Mouse (Mus musculus): ENCODE data around the gene L3hypdh.

L3hypdh gene

DNA sequence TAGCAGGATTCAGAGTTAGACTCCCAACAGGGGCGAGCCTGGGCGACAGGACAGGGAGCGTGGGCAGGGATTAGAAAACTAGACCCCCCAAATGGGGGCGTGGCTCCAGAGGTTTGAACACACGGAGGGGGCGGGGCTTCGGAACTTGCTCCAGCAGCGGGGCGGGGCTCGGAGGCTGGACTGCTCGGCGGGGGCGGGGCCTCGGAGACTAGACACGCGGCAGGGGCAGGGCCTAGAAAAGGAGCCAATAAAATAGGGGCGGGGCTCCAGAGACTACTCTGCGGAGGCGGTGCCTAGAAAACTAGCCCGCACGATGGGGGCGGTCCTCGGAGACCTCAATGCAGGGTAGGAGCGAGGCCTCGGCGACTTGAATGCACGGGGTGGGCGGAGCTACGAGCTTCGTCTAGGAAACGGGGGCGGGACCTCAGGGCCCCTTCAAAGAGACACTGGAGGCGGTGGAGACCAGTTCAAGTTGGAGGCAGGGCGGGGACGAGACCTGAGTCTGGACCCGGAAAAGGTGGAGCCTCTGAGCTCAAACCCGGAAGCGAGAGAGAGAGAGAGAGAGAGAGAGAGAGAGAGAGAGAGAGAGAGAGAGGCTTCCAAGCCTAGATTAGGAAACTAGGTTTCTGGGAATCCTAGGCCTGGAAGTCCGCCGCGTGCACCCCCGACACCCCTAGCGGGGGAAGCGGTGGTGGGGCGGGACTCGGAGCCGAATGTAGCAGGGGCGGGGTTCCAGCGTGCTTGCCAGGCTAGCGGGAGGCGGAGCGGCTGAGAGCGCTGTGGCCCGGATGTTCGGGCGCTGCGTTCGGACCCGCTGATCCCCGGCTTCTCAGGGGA lies at the start of gene L3hypdh, which contains the start of gene Jkamp:
TSS of gene L3hypdh (minus strand) at position 111 of the 837 bp plus-strand sequence.
TSS of gene Jkamp (plus strand) at position 261 of the 837 bp plus-strand sequence.
- peak; percentile 100 for DNase-seq (ENCODE audit: low read depth)

DNA sequence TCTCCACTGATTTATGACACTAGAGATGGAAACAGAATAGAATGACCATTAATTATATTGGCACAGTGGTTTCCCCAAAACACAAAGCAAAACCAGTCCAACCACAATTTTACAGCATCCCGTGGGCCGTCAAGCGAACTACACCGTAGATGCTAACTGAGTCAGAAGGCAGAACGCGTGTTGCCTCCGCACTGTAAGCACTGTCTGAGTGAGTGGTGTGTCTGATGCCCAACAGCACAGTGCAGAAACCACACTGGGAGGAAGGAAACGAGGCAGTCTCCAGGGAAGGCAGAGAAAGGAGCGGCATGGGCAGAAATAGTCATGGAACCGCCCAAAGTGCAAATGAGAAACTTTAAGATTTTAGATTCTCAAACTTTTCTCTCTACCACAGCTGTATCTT lies 44.0 kb upstream of the L3hypdh start:
- no peak for DNase-seq (ENCODE audit: low read depth)

DNA sequence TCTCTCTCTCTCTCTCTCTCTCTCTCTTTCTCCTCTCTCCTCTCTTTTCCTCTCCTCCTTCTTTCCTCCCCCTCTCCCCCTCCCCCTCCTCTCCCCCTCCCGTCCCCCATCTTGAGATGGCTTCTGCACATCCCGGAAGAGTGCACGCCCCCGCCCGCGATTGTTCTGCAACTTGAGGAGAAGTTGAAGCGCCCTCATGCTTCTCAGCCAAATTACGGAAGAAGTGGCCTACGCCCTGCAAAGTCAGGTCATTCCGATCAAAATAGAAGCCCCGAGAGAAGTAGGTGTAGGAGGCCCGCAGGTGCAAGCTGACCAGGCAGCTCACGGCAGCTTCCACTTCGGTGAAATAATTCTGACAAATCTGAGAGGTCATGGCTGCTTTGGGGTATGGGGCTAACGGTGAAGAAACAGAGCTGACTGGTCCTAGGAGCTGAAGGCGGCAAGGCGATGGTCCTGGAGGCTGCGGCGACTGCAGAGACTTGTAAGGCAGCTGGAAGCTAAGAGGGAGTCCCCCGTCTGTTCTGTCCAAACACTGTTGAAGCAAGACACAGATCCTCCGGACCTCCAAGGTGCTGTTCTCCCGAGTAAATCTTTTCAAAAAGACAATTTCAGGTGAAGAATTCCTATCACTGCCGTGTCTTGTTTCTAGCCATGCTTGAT lies 30.6 kb upstream of the L3hypdh start:
- DNase-seq (ENCODE audit: low read depth): no peak

DNA sequence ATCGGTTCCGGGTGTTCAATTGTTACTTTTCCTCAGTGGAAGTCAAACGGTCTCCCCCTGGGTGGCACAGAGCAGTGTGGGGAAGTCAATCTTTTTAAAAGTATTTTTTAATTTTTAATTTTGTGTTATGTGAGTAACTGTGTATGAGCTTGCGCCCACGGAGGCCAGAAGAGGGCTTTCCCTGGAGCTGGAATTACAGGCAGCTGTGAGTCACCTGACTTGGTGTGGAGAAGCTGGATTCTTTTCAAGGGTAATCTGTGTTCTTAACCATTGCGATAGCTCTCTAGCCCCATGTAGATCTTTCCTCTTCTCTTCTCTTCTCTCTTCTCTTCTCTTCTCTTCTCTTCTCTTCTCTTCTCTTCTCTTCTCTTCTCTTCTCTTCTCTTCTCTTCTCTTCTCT lies 29.9 kb upstream of the L3hypdh start:
- no peak for DNase-seq (ENCODE audit: low read depth)

DNA sequence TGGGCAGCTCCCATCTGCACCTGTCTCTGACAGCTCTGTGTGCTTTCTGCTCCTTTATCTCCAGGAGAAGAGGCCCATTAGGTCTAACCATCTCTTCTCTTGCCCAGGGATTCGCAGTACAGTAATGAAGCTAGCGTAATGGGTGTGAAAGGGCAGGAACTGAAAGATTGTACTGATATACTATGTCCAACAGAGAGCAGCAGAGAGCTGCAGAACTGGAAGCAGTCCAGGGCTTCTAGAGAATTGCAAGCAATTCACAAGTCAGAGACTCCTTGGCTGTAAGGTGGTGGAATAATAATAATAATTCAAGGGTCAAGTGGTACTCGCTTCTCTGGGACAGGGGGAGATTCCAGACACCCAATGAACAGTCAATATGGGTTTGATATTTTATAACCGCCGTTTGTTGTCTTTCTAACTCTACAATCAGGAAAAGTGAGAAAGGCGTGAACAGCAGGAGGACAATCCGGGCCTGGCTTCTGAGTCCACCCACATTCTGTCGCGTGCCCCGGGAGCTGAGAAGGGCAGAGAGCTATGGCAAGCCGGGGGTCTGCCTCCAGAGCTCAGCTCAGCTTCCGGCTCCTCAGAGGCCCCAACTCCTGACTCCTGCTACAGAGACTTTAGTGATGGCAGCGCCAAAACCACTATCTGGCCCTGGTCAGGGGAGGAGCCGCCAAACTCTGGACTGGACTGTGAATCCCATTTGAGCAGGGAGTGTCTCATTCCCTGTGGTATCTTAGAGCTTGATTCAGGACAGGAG lies 19.5 kb upstream of the L3hypdh start:
- peak; percentile 77 for DNase-seq (ENCODE audit: low read depth)

DNA sequence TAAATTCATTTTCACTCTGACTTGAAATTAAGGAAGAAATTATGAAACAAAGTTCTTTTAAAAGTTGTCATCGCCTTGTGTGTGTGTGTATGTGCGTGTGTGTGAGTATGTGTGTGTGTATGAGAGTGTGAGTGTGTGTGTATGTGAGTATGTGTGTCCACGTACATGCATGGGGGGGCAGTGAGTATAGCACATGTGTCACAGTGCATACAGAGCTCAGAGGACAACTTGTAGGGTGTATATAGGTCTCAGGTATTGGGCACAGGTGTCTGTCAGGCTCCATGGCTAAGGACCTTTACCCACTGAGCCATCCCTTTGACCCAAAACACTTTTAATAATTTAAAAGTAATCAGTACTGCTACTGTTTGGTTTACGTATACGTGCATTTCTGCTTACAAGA lies 18.8 kb upstream of the L3hypdh start:
- no peak for DNase-seq (ENCODE audit: low read depth)

DNA sequence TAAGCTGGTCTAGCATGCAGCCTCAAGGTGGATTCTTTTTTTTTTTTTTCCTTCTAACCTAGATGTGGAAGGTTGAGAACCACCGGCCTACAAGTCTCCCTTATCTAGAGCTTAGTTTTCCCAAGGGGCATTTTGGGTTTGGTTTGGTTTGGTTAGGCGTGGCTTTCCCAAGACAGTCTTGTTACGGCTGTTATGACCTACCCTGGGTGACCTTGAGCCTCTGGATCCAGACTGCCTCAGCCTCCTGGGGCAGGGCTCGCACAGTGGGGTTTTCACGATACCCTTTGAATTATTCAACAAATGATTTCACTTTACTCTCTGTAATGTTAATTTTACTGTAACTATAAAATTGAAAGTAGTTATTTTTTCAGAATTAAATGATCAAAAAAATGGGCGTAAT lies 17.5 kb upstream of the L3hypdh start:
- no peak for DNase-seq (ENCODE audit: low read depth)

DNA sequence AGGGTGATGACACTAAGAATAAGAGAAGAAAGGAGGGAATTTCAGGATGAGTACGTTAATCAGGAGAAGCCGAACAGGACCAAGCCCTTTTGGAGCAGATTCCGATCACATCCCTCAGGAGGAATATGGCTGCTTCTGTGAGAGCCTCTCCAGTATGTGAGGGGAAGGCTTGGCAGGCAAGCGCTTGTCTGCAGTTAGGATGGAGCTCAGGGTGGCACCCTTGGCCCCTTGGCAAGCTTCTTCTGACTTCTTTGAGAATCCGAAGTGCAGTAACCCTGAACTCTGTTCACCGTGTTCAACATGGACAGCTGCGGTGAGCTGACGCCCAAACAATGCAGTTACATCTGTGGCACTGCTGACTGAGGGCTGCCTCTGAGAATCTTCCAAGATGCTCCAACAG lies 11.7 kb upstream of the L3hypdh start:
- DNase-seq (ENCODE audit: low read depth): no peak

DNA sequence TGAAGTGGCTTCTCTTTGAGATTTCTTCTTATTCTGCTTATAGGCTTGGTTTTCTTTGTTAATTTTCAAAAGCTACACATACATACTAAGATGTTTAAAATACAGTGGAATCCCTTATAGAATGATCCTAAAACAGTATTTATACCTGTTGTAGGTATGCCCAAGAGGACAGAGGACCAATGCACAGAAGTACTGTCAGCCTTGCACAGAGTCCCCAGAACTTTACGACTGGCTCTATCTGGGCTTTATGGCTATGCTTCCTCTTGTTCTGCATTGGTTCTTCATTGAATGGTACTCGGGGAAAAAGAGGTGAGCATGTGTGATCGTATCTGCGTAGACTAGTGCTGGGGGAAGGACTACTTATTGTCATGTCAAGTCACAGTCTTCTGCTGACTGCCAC lies 4.6 kb upstream of the L3hypdh start:
- no peak for DNase-seq (ENCODE audit: low read depth)

DNA sequence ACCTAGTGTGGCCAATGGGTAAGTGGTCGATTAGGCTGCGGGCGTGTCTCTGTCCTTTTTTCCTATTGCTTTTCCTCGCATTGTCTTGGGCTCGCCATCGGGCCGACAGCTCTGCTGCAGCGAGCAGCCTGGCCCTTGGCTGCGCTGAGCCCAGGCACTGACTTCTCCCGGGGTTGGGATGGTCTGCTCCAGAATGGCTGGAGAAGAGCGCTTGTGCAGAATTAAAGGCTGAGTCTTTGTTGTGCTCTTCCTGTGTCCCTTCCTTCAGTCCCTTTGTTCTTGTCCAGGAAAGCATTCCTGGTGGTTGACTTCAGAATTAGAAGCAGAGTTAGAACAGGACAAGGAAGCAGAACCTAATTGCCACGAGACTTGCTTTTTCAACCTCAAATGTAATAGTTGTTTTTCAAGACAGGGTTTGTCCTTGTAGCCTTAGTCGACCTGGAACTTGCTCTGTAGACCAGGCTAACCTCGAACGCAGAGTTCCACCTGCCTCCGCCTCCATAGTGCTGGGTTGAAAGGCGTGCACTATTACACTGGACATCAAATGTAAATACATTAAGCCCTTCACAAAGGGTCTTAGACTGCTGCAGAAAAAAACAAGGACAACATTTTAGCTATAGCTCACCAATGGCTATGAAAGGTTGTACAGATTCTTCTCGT lies 1.1 kb upstream of the L3hypdh start:
- DNase-seq (ENCODE audit: low read depth): no peak

DNA sequence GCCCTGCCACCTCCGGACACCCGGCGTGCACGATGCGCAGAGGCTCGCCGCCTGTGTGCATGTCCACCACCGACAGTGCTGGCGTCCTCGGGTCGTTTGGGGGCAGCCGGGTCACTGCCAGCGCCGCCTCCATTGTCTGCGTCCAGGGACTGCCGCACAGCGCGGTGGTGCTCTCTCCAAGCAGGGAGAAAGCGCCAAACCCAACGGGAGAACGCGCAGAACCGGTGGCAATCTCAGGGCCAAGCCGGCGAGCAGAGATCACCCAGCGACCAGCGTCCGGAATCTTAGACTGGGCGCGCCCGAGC lies 263 bp downstream of the L3hypdh start:
- DNase-seq (ENCODE audit: low read depth): no peak

DNA sequence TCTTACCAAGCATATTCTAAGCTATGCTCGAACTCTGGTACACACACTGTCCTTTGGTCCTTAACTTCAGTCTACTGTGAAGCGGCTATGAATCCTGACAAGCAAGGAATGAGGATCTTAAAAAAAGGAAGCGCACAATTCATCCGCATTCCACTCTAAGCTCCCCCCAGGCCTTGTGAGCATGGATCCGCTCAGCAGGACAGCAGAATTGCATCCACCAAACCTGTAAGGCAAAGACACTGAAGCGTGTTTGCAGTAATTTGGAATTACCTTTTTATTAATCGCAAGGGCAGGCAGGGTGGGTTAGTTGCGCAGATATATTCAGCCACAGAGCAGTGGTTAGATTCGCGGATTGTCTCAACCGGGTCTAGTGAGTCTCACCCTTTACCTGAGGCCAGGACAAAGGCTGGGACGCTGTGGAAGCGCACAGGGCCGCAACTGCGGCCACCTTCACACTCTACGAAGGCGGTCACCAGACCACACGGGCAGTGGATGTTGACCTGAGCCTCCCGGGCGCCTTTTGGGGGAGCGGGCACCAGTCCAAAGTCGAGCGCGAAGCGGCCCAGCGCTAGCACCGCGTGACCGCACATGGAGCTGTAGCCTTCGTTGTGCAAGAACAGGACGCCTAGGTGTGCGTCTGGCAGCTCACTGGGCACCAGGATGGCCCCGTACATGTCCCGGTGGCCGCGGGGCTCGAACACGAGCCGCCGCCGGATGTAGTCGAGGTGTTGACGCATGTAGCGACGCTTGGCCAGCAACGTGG lies 797 bp downstream of the L3hypdh start:
- DNase-seq (ENCODE audit: low read depth): peak; percentile 19

DNA sequence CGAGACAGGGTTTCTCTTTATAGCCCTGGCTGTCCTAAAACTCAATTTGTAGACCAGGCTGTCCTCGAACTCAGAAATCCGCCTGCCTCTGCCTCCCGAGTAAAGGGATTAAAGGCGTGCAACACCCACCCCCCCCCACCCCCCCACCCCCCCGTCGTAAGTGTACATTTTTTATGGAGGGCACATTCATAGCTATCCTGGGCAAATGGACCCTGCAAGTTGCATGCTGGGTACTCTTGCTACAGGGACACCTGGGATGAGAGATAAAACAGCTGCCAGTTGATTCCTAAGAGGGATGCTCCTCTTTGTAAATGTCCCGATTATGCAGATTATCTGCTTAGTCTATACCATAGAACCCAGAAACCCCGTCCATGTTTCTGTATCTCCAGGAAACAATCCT lies 2.0 kb downstream of the L3hypdh start:
- no peak for DNase-seq (ENCODE audit: low read depth)

DNA sequence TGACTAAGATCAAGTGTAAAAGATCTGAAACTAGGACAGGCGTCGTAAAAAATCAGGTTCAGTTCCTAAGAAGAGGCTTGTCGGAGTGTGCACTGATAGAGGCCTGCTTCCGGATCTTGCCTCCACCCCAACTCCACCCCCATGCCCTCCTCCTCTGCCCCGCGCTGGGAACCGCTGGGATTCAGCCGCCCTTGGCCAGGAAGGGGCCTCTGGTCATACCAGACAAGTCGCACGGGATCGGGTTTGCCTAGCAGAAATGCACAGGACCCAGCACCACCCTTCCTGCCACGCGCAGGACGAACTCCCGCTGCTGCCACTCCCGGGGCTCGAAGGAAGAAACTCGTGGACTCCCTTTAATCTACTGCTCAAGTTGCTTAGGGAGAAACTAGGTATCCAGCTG lies 2.9 kb downstream of the L3hypdh start:
- DNase-seq (ENCODE audit: low read depth): no peak

DNA sequence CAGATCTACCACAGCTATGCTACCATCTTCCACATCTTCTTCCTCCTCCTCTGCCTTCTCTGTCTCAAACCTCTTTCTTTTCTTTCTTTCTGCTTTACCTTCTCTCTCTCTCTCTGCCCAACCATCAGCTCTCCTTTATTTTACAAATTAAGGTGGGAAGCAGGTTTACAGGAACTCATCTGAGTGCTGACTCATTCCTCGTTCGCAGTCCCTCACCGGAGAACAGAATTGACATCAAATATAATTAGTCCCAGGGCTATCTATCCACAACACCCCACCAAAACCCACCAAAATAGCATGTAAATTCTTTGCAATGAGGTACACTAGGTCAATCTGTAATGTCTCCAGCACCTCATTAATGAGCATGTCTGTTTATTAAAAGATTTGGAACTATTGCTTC lies 3.3 kb downstream of the L3hypdh start:
- DNase-seq (ENCODE audit: low read depth): no peak

DNA sequence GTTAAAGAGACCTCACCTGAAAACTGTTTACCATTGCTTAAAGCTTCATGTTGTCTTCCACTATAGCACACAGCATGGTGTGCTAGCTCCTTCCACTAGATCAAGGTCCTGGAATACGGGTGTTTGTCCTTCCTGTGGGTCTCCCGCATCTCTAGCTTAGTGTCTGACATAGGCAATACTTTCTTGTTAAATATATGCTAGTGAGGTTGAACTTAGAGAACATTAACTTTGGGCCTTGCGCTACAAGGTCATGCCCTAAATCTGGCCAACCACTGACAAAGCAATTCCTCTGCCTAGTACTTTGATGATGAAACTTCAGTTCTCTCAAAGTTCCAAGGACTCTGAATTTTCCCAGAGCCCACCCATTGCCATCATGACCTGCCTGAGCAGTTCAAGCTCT lies 7.0 kb downstream of the L3hypdh start:
- DNase-seq (ENCODE audit: low read depth): no peak

DNA sequence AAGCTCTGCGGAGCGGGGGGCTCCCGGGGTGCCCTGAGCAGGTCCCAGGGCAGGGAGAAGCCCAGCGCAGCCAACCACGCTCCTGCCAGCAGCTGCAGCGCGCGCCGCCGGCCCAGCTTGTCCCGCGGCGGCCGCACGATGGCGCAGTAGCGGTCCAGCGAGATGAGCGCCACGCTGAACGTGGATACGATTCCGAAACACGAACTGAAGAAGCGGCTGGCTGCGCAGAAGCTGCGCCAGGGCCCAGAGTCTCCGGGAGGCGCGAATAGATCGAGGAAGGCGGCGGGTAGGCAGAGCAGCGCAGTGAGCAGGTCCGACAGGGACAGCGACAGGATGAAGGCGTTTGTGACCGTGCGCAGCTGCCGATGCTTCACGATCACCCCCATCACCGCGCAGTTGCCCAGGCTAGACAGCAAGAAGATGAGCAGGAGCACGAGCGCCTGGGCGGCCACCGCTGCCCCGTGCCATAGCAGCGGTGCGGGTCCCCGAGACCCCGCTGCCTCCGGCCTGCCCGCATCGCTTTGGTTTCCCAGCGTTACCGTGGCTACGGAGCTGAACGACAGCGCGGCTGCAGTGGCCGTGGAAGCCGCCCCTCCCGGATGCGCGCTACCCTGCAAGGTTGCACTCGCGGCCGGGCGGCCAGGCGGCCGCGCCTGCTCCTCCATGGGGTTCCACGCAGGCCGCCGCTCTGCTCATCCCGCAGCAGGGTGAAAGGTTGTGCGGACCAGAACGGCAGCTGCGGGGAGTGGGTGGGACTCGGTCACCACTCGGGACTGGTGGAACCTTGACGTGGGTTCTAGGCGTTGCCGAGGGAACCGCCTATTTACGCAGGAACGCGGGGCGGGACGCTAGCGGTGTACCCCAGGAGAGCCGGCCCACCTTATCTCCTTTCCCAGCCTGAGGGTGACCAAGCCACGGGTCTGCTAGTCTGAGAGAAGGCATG lies 14.6 kb downstream of the L3hypdh start, which contains the start of gene Gpr135:
TSS of gene Gpr135 (minus strand) at position 799 of the 943 bp plus-strand sequence.
- peak; percentile 81 for DNase-seq (ENCODE audit: low read depth)

DNA sequence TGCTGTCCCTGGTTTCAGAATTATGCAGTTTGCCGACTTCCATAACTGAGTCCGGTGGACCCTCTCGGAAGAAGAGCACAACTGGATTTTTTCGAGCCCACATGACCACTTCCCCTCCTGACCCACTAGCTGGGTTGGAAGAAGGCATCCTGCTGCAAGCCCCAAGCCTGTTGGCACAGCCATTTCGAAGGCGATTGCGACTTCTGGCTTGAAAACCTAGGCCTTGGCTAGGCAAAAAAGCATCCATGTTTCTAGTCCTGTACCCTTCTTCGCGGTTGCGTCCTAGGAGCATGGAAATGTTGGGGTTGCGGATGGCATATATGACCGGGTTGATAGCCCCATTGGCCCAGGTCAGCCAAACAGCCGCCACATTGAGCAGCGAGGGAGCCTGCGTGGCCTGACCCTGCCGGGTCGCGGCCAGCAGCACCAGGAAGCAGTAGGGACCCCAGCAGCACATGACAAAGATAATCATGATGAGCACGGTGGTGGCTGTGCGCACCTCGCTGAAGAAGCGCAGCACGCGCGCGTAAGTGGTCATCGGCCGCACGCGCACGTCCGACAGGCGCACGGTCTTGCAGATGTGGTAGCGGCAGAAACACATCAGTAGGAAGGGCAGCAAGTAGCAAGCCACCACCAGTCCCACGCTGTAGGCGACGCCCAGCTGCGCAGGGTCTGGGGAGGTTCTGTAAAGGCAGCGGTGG lies 15.5 kb downstream of the L3hypdh start:
- no peak for DNase-seq (ENCODE audit: low read depth)

DNA sequence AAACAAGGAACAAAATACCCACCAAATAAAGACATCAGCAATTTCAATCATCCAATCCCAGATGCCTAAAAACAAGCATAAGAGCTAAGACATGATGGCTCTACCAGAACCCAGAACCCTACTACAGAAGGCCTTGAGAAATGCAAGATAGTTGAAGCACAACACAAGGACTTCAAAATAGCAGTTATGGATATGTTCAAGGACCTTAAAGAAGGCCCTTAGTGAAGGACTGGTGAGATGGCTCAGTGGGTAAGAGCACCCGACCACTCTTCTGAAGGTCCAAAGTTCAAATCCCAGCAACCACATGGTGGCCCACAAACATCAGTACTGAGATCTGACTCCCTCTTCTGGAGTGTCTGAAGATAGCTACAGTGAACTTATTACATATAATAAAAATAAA lies 27.5 kb downstream of the L3hypdh start:
- no peak for DNase-seq (ENCODE audit: low read depth)

DNA sequence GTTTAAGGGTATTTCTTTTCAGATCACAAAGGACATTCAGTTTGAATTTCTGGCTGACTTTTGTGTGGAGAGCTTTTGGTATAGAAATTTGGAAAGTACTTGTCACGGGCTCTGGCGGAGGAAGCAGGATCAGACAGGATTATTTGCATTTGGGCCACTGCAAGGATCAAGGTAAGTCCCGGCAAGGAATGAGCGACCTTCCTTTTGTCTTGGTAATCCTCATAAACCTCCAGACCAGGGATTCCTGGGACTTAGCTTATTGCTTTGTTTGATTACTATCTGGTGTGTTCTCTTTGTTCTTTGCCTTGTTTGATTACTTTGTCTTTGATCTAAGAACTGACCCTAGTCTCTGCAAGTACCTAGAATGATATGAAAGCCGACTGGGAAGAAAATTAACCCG lies 31.4 kb downstream of the L3hypdh start:
- DNase-seq (ENCODE audit: low read depth): no peak
